16 mouse cellular contexts compared by ENCODE assay signal in the genomic region with DNA sequence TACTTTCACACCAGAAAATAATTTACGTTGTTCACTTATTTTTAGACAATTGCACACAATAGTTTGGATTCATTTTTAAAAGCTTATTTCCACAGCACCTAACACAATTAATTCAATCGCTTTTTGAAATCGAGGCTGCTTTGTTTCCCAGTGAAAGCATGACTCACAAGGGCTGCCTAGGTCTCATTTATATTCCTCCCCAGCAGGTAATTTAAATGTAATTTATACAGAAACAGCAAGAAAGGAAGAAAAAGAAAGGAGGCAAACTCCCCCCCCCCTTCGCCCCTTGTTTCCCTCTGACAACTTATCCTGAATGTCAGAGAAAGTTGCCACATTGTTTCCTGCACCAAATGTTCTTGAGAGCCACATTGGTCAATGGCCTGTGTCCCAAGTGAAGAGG.
"Had no signal": no experiment of that assay in that cellular context is flagged by ENCODE, and none has a peak within 500 bp of the region (broad histone marks: within the 10 kb centered on the region; RNA-seq: fewer than 3 reads in every experiment).

No protein-coding gene starts in this region.

- DNase-seq: lung, adult 2 months; lung, postnatal 14 days; lung, postnatal 36 days; right cerebral cortex, postnatal 14 days; thymus, adult 2 months; thymus, postnatal 25 days; thymus, postnatal 4 days had no signal

- H3K9ac ChIP-seq: lung, embryonic 15.5 days; midbrain, embryonic 15.5 days; neural tube, embryonic 12.5 days; stomach, embryonic 15.5 days had no signal

- H3K27ac ChIP-seq: lung, embryonic 15.5 days; macrophage; midbrain, embryonic 15.5 days; neural tube, embryonic 12.5 days; stomach, embryonic 15.5 days; stomach, postnatal 0 days had no signal

- H3K27me3 ChIP-seq: lung, embryonic 15.5 days; megakaryocyte, embryonic 14.5 days; midbrain, embryonic 15.5 days; neural tube, embryonic 12.5 days; stomach, embryonic 15.5 days had no signal

- H3K4me1 ChIP-seq: lung, embryonic 15.5 days; megakaryocyte, embryonic 14.5 days; midbrain, embryonic 15.5 days; neural tube, embryonic 12.5 days; stomach, embryonic 15.5 days had no signal

- H3K4me3 ChIP-seq: lung, embryonic 15.5 days; megakaryocyte, embryonic 14.5 days; midbrain, embryonic 15.5 days; neural tube, embryonic 12.5 days; stomach, embryonic 15.5 days had no signal

- H3K36me3 ChIP-seq: lung, embryonic 15.5 days; midbrain, embryonic 15.5 days; neural tube, embryonic 12.5 days; stomach, embryonic 15.5 days had no signal

- H3K9me3 ChIP-seq: lung, embryonic 15.5 days; midbrain, embryonic 15.5 days; neural tube, embryonic 12.5 days; stomach, embryonic 15.5 days had no signal

- ATAC-seq: lung, postnatal 0 days; midbrain, embryonic 15.5 days had no signal

- H3K4me2 ChIP-seq: lung, embryonic 15.5 days; midbrain, embryonic 11.5 days; midbrain, embryonic 15.5 days; neural tube, embryonic 12.5 days; stomach, embryonic 15.5 days had no signal
